Mouse (Mus musculus) forebrain, embryonic 13.5 days (tissue): ENCODE data around the gene Tcf12. TPM values are rescaled to one million over a fixed set of nuclear protein-coding genes. Genes with fewer than 3 reads are reported as not detected.
A peak's percentile ranks its signal among the peaks of the same experiment; 100 is the strongest.

Experiments
- ATAC-seq: fragments of 200-750 bp; cut with Nextera tagmentation; 2 replicates; pipeline ENCODE4 v1.8.0; 2017
- H3K27ac ChIP-seq: fragments of 300-500 bp; sonication (generic); 2 replicates; pipeline ENCODE4 v1.5.1; 2015; ENCODE audit warnings: inconsistent platforms, mild to moderate bottlenecking, moderate library complexity
- H3K27me3 ChIP-seq: fragments of 300-500 bp; sonication (generic); 2 replicates; pipeline ENCODE4 v1.6.1; 2015; ENCODE audit warnings: mild to moderate bottlenecking, inconsistent platforms
- H3K36me3 ChIP-seq: fragments of 300-500 bp; sonication (generic); 2 replicates; pipeline ENCODE4 v1.6.1; 2015; ENCODE audit warnings: mild to moderate bottlenecking, inconsistent platforms; ENCODE audit not compliant: poor library complexity, severe bottlenecking
- H3K4me1 ChIP-seq: fragments of 300-500 bp; sonication (generic); 2 replicates; pipeline ENCODE4 v1.6.1; 2015; ENCODE audit warnings: inconsistent platforms
- H3K4me2 ChIP-seq: fragments of 300-500 bp; sonication (generic); 2 replicates; pipeline ENCODE4 v1.6.1; 2015; ENCODE audit warnings: inconsistent platforms, mild to moderate bottlenecking, moderate library complexity
- H3K4me3 ChIP-seq: fragments of 300-500 bp; sonication (generic); 2 replicates; pipeline ENCODE4 v1.5.1; 2015; ENCODE audit warnings: mild to moderate bottlenecking, inconsistent platforms
- H3K9ac ChIP-seq: fragments of 300-500 bp; sonication (generic); 2 replicates; pipeline ENCODE4 v1.6.1; 2015; ENCODE audit warnings: mild to moderate bottlenecking, inconsistent platforms
- H3K9me3 ChIP-seq: fragments of 300-500 bp; sonication (generic); replicated peaks from 2 replicates; pipeline ENCODE4 v1.6.1; 2016; ENCODE audit warnings: inconsistent platforms
- WGBS: fragments of 180-500 bp; shearing (Covaris S2); methylation state at CpG from one replicate; pipeline ENCODE4 v1.1.7; 2015; 5-methylcytosine and 5-hydroxymethylcytosine counted together
- polyA plus RNA-seq: library from polyadenylated mRNA; unstranded; fragments of >200 nt; fragmentation: Nextera tagmentation; extraction: Ambion mirVana; gene quantifications from 2 replicates; pipeline ENCODE4 v1.2.1, GENCODE M21; 2015

The Tcf12 gene
- 83.1 and 84.3 TPM in 2 replicates for polyA plus RNA-seq

GRCm38 (mm10) chr9:72111622-72112550 is at the start of gene Tcf12:
Gene Tcf12, minus strand, starts transcription at chr9:72111871.
- Histone ChIP-seq H3K4me1 (peaks cover 23% of the 10 kb centered on the region), H3K4me2 (peak within 1 kb of the TSS; percentile 81), H3K9me3 (no peaks in the 10 kb centered on the region), H3K27ac (peak within 1 kb of the TSS; percentile 96), H3K27me3 (peaks cover 5% of the 10 kb centered on the region), H3K9ac (peak within 1 kb of the TSS; percentile 99), H3K4me3 (peak within 1 kb of the TSS; percentile 99), H3K36me3 (peaks cover 11% of the 10 kb centered on the region)
- 2% methylated on average over 87 of the region's 88 CpGs for WGBS
- ATAC-seq, result peak; percentile 88

GRCm38 (mm10) chr9:72158392-72158791 is 46.7 kb upstream of the Tcf12 start:
- WGBS, result 78% methylated on average over 2 of the region's 2 CpGs
- Histone ChIP-seq H3K4me2 (no peak overlapping the region), H3K27me3 (peaks cover 3% of the 10 kb centered on the region; the same call in 1 of the 2 replicates), H3K27ac (no peak overlapping the region), H3K36me3 (no peaks in the 10 kb centered on the region), H3K4me3 (no peak overlapping the region), H3K4me1 (peaks cover 14% of the 10 kb centered on the region), H3K9me3 (no peaks in the 10 kb centered on the region), H3K9ac (no peak overlapping the region)
- ATAC-seq, result no peak

GRCm38 (mm10) chr9:72157091-72157490 is 45.4 kb upstream of the Tcf12 start:
- no peak overlapping the region for H3K9ac ChIP-seq
- peaks cover 3% of the 10 kb centered on the region; the same call in 1 of the 2 replicates for H3K27me3 ChIP-seq
- H3K9me3 ChIP-seq, result no peaks in the 10 kb centered on the region
- no peak overlapping the region for H3K4me3 ChIP-seq
- no peak overlapping the region for H3K27ac ChIP-seq
- H3K4me1 ChIP-seq, result peaks cover 14% of the 10 kb centered on the region
- H3K4me2 ChIP-seq, result no peak overlapping the region
- no peak for ATAC-seq
- 80% methylated on average over 1 of the region's 1 CpGs for WGBS
- no peaks in the 10 kb centered on the region for H3K36me3 ChIP-seq

- Histone ChIP-seq H3K4me1 (peaks cover 14% of the 10 kb centered on the region), H3K4me3 (peak overlapping the region; percentile 26), H3K4me2 (peak overlapping the region; percentile 58), H3K36me3 (no peaks in the 10 kb centered on the region), H3K27ac (peak overlapping the region; percentile 27; the same call in 1 of the 2 replicates), H3K9ac (peak overlapping the region; percentile 52), H3K9me3 (no peaks in the 10 kb centered on the region), H3K27me3 (peaks cover 3% of the 10 kb centered on the region; the same call in 1 of the 2 replicates)
- ATAC-seq, result peak; percentile 41; the same call in 1 of the 2 replicates
- WGBS, result 10% methylated on average over 21 of the region's 21 CpGs
Measured at GRCm38 (mm10) chr9:72155250-72156138, 43.8 kb upstream of the Tcf12 start.

- no peak overlapping the region for H3K4me2 ChIP-seq
- no peak overlapping the region for H3K9ac ChIP-seq
- H3K36me3 ChIP-seq, result no peaks in the 10 kb centered on the region
- H3K9me3 ChIP-seq, result no peaks in the 10 kb centered on the region
- no peak for ATAC-seq
- H3K4me1 ChIP-seq, result no peaks in the 10 kb centered on the region
- 0 out of 2 replicates have a peak, but pooled peaks cover 5% of the 10 kb centered on the region for H3K27me3 ChIP-seq
- H3K27ac ChIP-seq, result no peak overlapping the region
- H3K4me3 ChIP-seq, result no peak overlapping the region
- WGBS, result 97% methylated on average over 5 of the region's 5 CpGs
Measured at GRCm38 (mm10) chr9:72144148-72144547, 32.5 kb upstream of the Tcf12 start.

GRCm38 (mm10) chr9:72137899-72138298 is 26.2 kb upstream of the Tcf12 start:
- H3K9ac ChIP-seq, result no peak overlapping the region
- peaks cover 6% of the 10 kb centered on the region; the same call in 1 of the 2 replicates for H3K4me1 ChIP-seq
- no peak for ATAC-seq
- no peaks in the 10 kb centered on the region for H3K9me3 ChIP-seq
- no peak overlapping the region for H3K4me2 ChIP-seq
- H3K36me3 ChIP-seq, result no peaks in the 10 kb centered on the region
- no peaks in the 10 kb centered on the region for H3K27me3 ChIP-seq
- H3K27ac ChIP-seq, result no peak overlapping the region
- no peak overlapping the region for H3K4me3 ChIP-seq

GRCm38 (mm10) chr9:72133772-72134245 is 22.1 kb upstream of the Tcf12 start:
- no peaks in the 10 kb centered on the region for H3K9me3 ChIP-seq
- H3K27me3 ChIP-seq, result 0 out of 2 replicates have a peak, but pooled peaks cover 4% of the 10 kb centered on the region
- H3K4me2 ChIP-seq, result peak overlapping the region; percentile 91
- peaks cover 15% of the 10 kb centered on the region for H3K4me1 ChIP-seq
- ATAC-seq, result no peak
- H3K36me3 ChIP-seq, result no peaks in the 10 kb centered on the region
- 50% methylated on average over 4 of the region's 4 CpGs for WGBS
- peak overlapping the region; percentile 87; the same call in 1 of the 2 replicates for H3K9ac ChIP-seq
- H3K27ac ChIP-seq, result peak overlapping the region; percentile 88
- peak overlapping the region; percentile 70 for H3K4me3 ChIP-seq

- ATAC-seq, result peak; percentile 94
- Histone ChIP-seq H3K4me3 (peak overlapping the region; percentile 70), H3K27me3 (0 out of 2 replicates have a peak, but pooled peaks cover 4% of the 10 kb centered on the region), H3K9me3 (no peaks in the 10 kb centered on the region), H3K36me3 (no peaks in the 10 kb centered on the region), H3K4me1 (peaks cover 15% of the 10 kb centered on the region), H3K4me2 (peak overlapping the region; percentile 91), H3K9ac (peak overlapping the region; percentile 87), H3K27ac (peak overlapping the region; percentile 88)
- WGBS, result 2% methylated on average over 55 of the region's 56 CpGs
Measured at GRCm38 (mm10) chr9:72133089-72133771, 21.6 kb upstream of the Tcf12 start.

- Histone ChIP-seq H3K27me3 (0 out of 2 replicates have a peak, but pooled peaks cover 4% of the 10 kb centered on the region), H3K4me1 (peaks cover 15% of the 10 kb centered on the region), H3K4me2 (peak overlapping the region; percentile 91), H3K4me3 (peak overlapping the region; percentile 70), H3K27ac (peak overlapping the region; percentile 88), H3K36me3 (no peaks in the 10 kb centered on the region), H3K9me3 (no peaks in the 10 kb centered on the region), H3K9ac (peak overlapping the region; percentile 87)
- 0% methylated on average over 22 of the region's 29 CpGs for WGBS
- no peak; the same call in 1 of the 2 replicates for ATAC-seq
Measured at GRCm38 (mm10) chr9:72132728-72133088, 21.0 kb upstream of the Tcf12 start.

- 88% methylated on average over 4 of the region's 4 CpGs for WGBS
- Histone ChIP-seq H3K27ac (no peak overlapping the region), H3K27me3 (0 out of 2 replicates have a peak, but pooled peaks cover 4% of the 10 kb centered on the region), H3K4me2 (no peak overlapping the region), H3K4me3 (no peak overlapping the region), H3K9me3 (no peaks in the 10 kb centered on the region), H3K9ac (no peak overlapping the region), H3K4me1 (peaks cover 15% of the 10 kb centered on the region), H3K36me3 (no peaks in the 10 kb centered on the region)
- ATAC-seq, result no peak
Measured at GRCm38 (mm10) chr9:72129884-72130283, 18.2 kb upstream of the Tcf12 start.

GRCm38 (mm10) chr9:72125442-72125841 is 13.8 kb upstream of the Tcf12 start:
- Histone ChIP-seq H3K4me1 (no peaks in the 10 kb centered on the region), H3K4me3 (no peak overlapping the region), H3K9ac (no peak overlapping the region), H3K36me3 (no peaks in the 10 kb centered on the region), H3K27ac (no peak overlapping the region), H3K27me3 (no peaks in the 10 kb centered on the region), H3K4me2 (no peak overlapping the region), H3K9me3 (no peaks in the 10 kb centered on the region)
- ATAC-seq, result no peak
- WGBS, result 82% methylated on average over 1 of the region's 1 CpGs
